Mouse (Mus musculus) embryonic facial prominence, embryonic 11.5 days (tissue): Measurements from ENCODE around the gene Ppp1r9a. TPM values are rescaled to one million over a fixed set of nuclear protein-coding genes. Genes with fewer than 3 reads are reported as not detected.
A peak's percentile ranks its signal among the peaks of the same experiment; 100 is the strongest.

Experiments
- ATAC-seq: fragments of 200-750 bp; cut with Nextera tagmentation; replicated peaks from 2 replicates; pipeline ENCODE4 v1.8.0; 2017; ENCODE audit warnings: low read depth; ENCODE audit not compliant: insufficient number of reproducible peaks, low FRiP score, low TSS enrichment
- DNase-seq: peaks from one replicate; pipeline ENCODE4 v3.0.0-alpha.2; 2015; ENCODE audit warnings: low spot score
- H3K27ac ChIP-seq: fragments of 300-500 bp; sonication (generic); replicated peaks from 2 replicates; pipeline ENCODE4 v1.5.1; 2014; ENCODE audit warnings: mild to moderate bottlenecking, low read depth, low read length, control low read depth
- H3K27me3 ChIP-seq: fragments of 300-500 bp; sonication (generic); 2 replicates; pipeline ENCODE4 v1.6.1; 2014; ENCODE audit warnings: mild to moderate bottlenecking, low read length, moderate library complexity, mixed read lengths; ENCODE audit not compliant: control insufficient read depth, insufficient read depth
- H3K36me3 ChIP-seq: fragments of 300-500 bp; sonication (generic); replicated peaks from 2 replicates; pipeline ENCODE4 v1.6.1; 2014; ENCODE audit warnings: low read depth, mild to moderate bottlenecking, low read length, moderate library complexity, mixed read lengths; ENCODE audit not compliant: control insufficient read depth, insufficient read depth
- H3K4me1 ChIP-seq: fragments of 300-500 bp; sonication (generic); 2 replicates; pipeline ENCODE4 v1.6.1; 2014; ENCODE audit warnings: low read length, mixed read lengths; ENCODE audit not compliant: control insufficient read depth, insufficient read depth
- H3K4me2 ChIP-seq: fragments of 300-500 bp; sonication (generic); 2 replicates; pipeline ENCODE4 v1.6.1; 2014; ENCODE audit warnings: low read depth, mild to moderate bottlenecking, control low read depth, low read length, moderate library complexity
- H3K4me3 ChIP-seq: fragments of 300-500 bp; sonication (generic); 2 replicates; pipeline ENCODE4 v1.5.1; 2014; ENCODE audit warnings: low read depth, low read length, control low read depth
- H3K9ac ChIP-seq: fragments of 300-500 bp; sonication (generic); replicated peaks from 2 replicates; pipeline ENCODE4 v1.6.1; 2014; ENCODE audit warnings: mild to moderate bottlenecking, control low read depth, low read length
- H3K9me3 ChIP-seq: fragments of 300-500 bp; sonication (generic); replicated peaks from 2 replicates; pipeline ENCODE4 v1.6.1; 2016; ENCODE audit warnings: mild to moderate bottlenecking, low read length, inconsistent platforms, mixed read lengths; ENCODE audit not compliant: control insufficient read depth
- WGBS: fragments of 180-500 bp; shearing (Covaris S2); extraction: QIAGEN DNeasy Blood & Tissue Kit; methylation state at CpG from one replicate; pipeline ENCODE4 v1.1.7; 2014; 5-methylcytosine and 5-hydroxymethylcytosine counted together
- polyA plus RNA-seq: library from polyadenylated mRNA; unstranded; fragments of >200 nt; fragmentation: Nextera tagmentation; extraction: Ambion mirVana; gene quantifications from 2 replicates; pipeline ENCODE4 v1.2.1, GENCODE M21; 2014

The Ppp1r9a gene
- polyA plus RNA-seq, 1 experiment from 2014 or later, result 14.4 TPM

DNA sequence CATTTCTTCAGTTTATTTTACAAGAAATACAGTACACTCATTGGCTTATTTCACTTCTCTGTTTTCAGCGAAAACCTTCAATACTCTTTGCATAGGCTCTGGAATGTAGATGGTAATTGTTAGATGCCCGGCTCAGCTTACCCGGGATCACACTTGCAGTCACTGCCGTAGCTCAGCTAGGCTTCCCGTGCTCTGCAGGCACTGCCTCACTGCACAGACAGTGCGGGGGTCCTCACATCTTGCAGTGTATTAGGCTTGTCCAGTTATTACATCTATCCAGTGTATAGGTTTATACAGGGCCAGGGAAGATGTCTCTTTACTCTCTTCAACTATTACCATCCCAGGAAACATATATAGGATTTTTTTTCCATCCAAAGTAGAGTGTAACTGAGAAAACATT is 37.4 kb downstream of the Ppp1r9a start:
- no peak overlapping the region for H3K4me3 ChIP-seq
- no peaks in the 10 kb centered on the region for H3K27me3 ChIP-seq
- peak; percentile 39 for DNase-seq
- no peak overlapping the region for H3K4me2 ChIP-seq
- ATAC-seq, result 0 out of 2 replicates have a peak, but pooled peaks have one; percentile 42
- H3K9me3 ChIP-seq, result no peaks in the 10 kb centered on the region
- WGBS, result 39% methylated on average over 6 of the region's 6 CpGs
- peaks cover 3% of the 10 kb centered on the region for H3K4me1 ChIP-seq
- H3K9ac ChIP-seq, result no peak overlapping the region
- H3K36me3 ChIP-seq, result no peaks in the 10 kb centered on the region
- no peak overlapping the region for H3K27ac ChIP-seq

DNA sequence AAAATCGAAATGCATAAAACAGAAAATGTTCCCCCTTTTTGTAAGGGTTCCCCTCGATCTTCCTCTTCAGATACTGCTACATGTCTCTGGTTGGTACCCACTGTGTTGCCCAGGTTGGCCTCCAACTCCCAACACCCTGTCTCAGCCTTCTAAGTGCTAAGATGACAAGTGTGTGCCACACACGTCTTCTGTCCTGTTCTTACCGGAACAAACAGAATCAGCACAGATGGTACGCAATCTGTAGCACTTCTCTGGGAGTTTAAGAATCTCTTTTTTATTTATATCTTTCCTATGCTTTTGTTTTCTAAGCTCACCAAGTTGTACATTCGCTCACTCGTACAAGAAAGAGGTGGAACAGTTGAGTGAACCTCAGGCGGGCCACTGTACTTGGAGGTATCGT is 37.9 kb downstream of the Ppp1r9a start:
- DNase-seq (no peak), ATAC-seq (no peak)
- WGBS, result 90% methylated on average over 9 of the region's 9 CpGs
- Histone ChIP-seq H3K9me3 (no peaks in the 10 kb centered on the region), H3K9ac (no peak overlapping the region), H3K36me3 (no peaks in the 10 kb centered on the region), H3K27ac (no peak overlapping the region), H3K27me3 (no peaks in the 10 kb centered on the region), H3K4me1 (peaks cover 3% of the 10 kb centered on the region), H3K4me2 (no peak overlapping the region), H3K4me3 (no peak overlapping the region)

DNA sequence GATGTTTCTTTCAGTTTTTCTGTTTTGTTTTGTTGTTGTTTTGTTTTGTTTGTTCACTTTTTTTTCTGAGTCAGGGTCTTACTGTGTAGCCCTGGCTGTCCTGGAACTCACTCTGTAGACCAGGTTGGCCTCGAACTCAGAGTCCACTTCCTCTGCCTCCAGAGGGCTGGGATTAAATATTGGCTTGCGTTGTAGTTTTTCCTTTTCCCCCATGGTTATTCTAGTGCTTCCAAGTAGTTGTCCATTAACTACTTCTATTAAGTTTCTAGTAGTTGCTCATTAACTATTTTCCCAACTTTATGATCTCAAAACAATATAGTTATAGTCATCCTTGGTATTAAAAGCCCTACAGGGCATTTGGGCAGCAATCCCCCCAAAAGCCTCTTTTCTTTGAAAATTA is 41.1 kb downstream of the Ppp1r9a start:
- Histone ChIP-seq H3K4me3 (no peak overlapping the region), H3K9me3 (no peaks in the 10 kb centered on the region), H3K27me3 (no peaks in the 10 kb centered on the region), H3K9ac (no peak overlapping the region), H3K36me3 (no peaks in the 10 kb centered on the region), H3K4me2 (no peak overlapping the region), H3K4me1 (peaks cover 3% of the 10 kb centered on the region; the same call in 1 of the 2 replicates), H3K27ac (no peak overlapping the region)
- DNase-seq (no peak), ATAC-seq (no peak)
- WGBS, result 96% methylated on average over 2 of the region's 2 CpGs

DNA sequence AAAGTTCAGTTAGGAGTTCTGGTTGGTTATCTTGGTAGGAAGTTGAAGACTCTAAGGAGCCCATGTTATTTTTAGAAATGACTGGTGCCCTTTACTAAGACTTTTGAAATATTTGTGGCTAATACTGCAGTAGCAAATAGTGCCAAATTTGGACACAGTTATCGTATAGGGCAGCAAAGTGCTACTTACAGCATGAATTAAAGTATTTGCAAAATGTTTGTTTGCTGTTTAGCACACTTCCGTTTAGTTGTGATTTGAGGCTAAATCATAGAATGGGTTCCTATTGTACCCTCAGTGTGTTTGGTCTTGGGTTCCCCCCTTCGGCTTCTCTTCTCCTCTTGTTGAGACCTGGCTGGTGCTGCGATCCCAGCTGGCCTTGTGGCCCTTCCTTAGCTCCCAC is 45.3 kb downstream of the Ppp1r9a start:
- ATAC-seq, result no peak

DNA sequence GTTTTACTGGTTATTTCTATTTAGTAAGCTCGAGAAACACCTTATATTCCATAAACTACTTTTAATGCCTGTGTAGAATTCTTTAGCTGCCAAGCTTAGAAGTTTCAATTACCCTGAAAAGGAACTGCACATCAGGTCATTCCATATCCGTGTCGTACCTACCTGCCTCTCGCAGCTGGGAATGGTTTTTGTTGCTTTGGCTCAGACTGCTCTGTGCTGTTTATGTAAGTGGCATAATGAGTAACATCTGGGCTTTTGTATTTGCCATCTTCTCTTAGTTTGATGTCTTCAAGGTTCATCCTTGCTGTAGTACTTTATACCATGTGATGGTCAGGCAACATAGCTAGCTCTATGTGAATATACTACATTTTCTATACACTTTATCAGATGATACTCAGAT is 47.0 kb downstream of the Ppp1r9a start:
- no peak overlapping the region for H3K9ac ChIP-seq
- H3K4me1 ChIP-seq, result no peaks in the 10 kb centered on the region
- H3K4me2 ChIP-seq, result no peak overlapping the region
- H3K9me3 ChIP-seq, result no peaks in the 10 kb centered on the region
- no peak overlapping the region for H3K4me3 ChIP-seq
- peak; percentile 84 for DNase-seq
- no peak; the same call in 1 of the 2 replicates for ATAC-seq
- no peak overlapping the region for H3K27ac ChIP-seq
- no peaks in the 10 kb centered on the region for H3K27me3 ChIP-seq
- no peaks in the 10 kb centered on the region for H3K36me3 ChIP-seq
- WGBS, result 20% methylated on average over 4 of the region's 4 CpGs

More for the DNA sequence above, 45.3 kb downstream of the Ppp1r9a start:
- no peaks in the 10 kb centered on the region for H3K4me1 ChIP-seq
- H3K4me3 ChIP-seq, result no peak overlapping the region
- no peak overlapping the region for H3K27ac ChIP-seq
- no peak overlapping the region for H3K9ac ChIP-seq
- no peaks in the 10 kb centered on the region for H3K36me3 ChIP-seq
- no peak for DNase-seq
- H3K9me3 ChIP-seq, result no peaks in the 10 kb centered on the region
- no peaks in the 10 kb centered on the region for H3K27me3 ChIP-seq
- 93% methylated on average over 4 of the region's 4 CpGs for WGBS
- H3K4me2 ChIP-seq, result no peak overlapping the region

DNA sequence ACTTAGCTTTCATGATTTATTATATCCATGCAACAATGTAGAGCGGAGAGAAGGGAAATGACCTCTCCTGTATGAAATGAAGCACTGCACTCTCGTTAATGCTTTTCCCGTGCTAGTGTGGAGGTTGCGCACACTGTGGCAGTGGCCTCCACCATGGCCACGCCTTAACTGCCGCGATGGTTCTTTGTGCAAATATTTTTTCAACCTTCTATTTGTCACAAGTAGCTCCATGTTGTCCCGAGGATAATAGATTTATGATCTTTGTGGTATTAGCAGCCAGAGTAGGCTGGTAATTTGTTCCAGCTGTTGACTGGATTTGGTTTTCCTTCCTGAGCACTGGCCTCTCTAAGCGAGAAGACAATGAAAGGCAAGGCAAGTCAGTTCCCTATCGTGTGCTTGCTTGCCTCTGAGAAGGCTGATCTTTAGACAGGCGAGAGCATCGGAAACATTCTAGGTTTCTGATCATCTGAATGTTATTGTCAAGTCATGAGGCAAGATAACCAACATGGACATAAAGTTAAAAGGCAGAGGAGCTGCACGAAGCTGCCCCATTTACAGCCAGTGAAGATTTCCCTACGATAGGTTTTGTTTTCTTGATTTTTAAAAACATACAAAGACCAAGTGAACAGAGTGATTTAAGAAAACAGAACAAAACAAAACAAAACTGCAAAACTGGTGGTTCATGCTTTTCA is 50.5 kb downstream of the Ppp1r9a start:
- 43% methylated on average over 14 of the region's 14 CpGs for WGBS
- Histone ChIP-seq H3K27ac (no peak overlapping the region), H3K27me3 (no peaks in the 10 kb centered on the region), H3K9me3 (no peaks in the 10 kb centered on the region), H3K4me1 (no peaks in the 10 kb centered on the region), H3K36me3 (no peaks in the 10 kb centered on the region), H3K4me2 (no peak overlapping the region), H3K9ac (no peak overlapping the region), H3K4me3 (no peak overlapping the region)
- ATAC-seq (peak; percentile 65; the same call in 1 of the 2 replicates), DNase-seq (peak; percentile 82)

DNA sequence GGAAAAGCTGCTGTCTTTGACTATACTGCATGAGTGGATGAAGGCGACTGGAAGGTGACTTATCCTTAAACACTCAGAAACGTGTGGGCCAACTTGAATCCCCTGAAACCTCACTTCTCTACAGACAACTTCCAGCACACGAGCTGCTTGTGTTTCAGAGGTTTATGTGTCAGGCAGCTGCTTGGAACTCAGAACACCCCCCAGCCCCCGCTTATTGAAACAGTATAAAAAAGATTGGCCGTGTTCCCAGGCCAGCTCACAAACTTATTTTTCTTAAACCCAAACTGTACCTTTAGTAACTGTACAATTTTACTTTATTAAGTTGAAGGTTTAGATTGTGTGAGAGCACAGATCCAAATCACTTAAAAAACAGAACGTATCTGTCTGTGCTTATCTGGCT is 53.9 kb downstream of the Ppp1r9a start:
- DNase-seq, result no peak
- Histone ChIP-seq H3K27me3 (no peaks in the 10 kb centered on the region), H3K36me3 (no peaks in the 10 kb centered on the region), H3K4me1 (no peaks in the 10 kb centered on the region), H3K4me2 (no peak overlapping the region), H3K9ac (no peak overlapping the region), H3K9me3 (no peaks in the 10 kb centered on the region), H3K4me3 (no peak overlapping the region), H3K27ac (no peak overlapping the region)
- 69% methylated on average over 6 of the region's 6 CpGs for WGBS
- no peak for ATAC-seq

DNA sequence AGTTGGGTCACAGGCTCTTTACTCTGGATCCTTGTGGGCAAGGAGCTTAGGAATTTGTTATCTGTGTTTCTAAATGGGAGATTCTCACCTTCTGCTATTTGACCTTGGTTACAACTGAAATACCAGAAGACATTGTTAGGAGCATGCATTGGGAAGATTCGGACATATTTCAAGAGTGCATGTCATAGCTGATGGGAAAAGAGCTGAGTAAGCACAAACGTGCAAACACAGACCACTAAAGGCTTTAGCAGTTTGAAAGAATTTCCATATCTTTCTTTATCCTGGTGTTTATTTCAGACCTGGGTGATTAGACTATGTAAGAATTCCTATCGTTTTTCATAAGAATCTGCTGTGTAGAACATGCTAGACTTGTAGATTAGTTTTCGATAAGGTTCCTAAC is 59.5 kb downstream of the Ppp1r9a start:
- Histone ChIP-seq H3K27me3 (no peaks in the 10 kb centered on the region), H3K36me3 (no peaks in the 10 kb centered on the region), H3K9me3 (no peaks in the 10 kb centered on the region), H3K4me1 (no peaks in the 10 kb centered on the region), H3K4me2 (no peak overlapping the region), H3K27ac (no peak overlapping the region), H3K4me3 (no peak overlapping the region), H3K9ac (no peak overlapping the region)
- DNase-seq (no peak), ATAC-seq (no peak)
- WGBS, result 85% methylated on average over 4 of the region's 4 CpGs
